Mouse (Mus musculus) lung, postnatal 0 days (tissue): ENCODE data around the gene Ppp6r1.

Source experiments
- CTCF ChIP-seq: IDR thresholded peaks from 2 replicates; pipeline ENCODE4 v1.5.1; 2016; ENCODE audit warnings: antibody characterized with exemption, mild to moderate bottlenecking
- EP300 ChIP-seq: IDR thresholded peaks from 2 replicates; pipeline ENCODE4 v1.6.1; 2016; ENCODE audit warnings: antibody characterized with exemption, mild to moderate bottlenecking, control low read depth

DNA sequence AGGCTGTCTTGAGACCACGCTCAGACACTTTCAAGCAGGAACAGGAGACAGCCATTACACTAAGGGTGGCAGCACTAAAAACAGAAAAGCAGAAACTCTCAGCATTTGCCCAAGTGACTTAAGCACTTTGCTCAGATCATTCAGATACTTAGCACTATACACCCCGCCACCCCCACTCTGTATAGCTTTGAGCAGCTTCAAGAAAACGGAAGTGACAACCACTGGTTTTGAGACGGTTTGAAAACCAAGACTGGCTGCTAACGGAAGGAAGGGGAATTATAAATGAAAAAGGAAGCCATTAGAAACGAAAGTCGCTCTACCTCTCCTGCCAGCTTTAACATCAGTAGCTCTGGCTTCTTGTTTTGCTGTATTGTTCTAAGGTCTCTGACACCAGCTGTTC is 5.0 kb downstream of the Ppp6r1 start:
- TF ChIP-seq CTCF (no peak), EP300 (no peak)
